Mouse (Mus musculus): Measurements from ENCODE around the gene Galnt10. TPM values are rescaled to one million over a fixed set of nuclear protein-coding genes. Genes with fewer than 3 reads are reported as not detected.
"Not testable (repeated sequence)": the region's sequence is repeated elsewhere in the genome, so short reads cannot be mapped to it uniquely, and the experiment has no call there.

Gene Galnt10
- polyA plus RNA-seq, 1 experiment, result 2.5 TPM

GRCm38 (mm10) chr11:57812212-57812611, 167.0 kb downstream of the Galnt10 start:
- H3K4me1 ChIP-seq (ENCODE audit: control insufficient read depth, insufficient read depth, insufficient read length, low read length), result no peaks in the 10 kb centered on the region
- H3K27ac ChIP-seq (replicated peaks; ENCODE audit: low read depth, low read length), result no peak overlapping the region
- H3K4me3 ChIP-seq (ENCODE audit: insufficient read depth, low read depth, low read length), result no peak overlapping the region

DNA sequence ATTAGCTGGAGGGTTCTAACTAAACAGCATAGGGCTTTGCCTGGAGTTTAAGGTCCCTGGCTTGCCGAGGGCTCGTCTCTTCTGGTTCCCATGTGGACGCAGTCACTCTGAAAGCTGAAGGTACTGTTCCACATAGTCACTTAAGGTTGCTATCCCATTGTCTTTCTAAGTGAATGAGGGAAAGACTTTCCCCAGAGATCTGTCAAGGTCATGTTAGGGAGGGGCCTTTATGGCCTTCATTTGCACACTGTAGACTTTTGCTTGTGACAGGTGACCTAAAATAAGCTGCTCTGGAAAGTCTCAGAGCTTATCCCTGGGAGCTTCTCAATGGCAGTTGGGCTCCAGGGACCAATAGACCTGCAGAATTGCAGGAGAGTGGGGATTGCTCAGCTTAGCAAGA, 168.4 kb downstream of the Galnt10 start:
- no peak overlapping the region for H3K27ac ChIP-seq (replicated peaks; ENCODE audit: low read depth, low read length)
- H3K4me1 ChIP-seq (ENCODE audit: control insufficient read depth, insufficient read depth, insufficient read length, low read length), result no peaks in the 10 kb centered on the region
- H3K4me3 ChIP-seq (ENCODE audit: insufficient read depth, low read depth, low read length), result no peak overlapping the region

- Histone ChIP-seq H3K27ac (replicated peaks; ENCODE audit: low read depth, low read length) (no peak overlapping the region), H3K4me1 (ENCODE audit: control insufficient read depth, insufficient read depth, insufficient read length, low read length) (no peaks in the 10 kb centered on the region), H3K4me3 (ENCODE audit: insufficient read depth, low read depth, low read length) (no peak overlapping the region)
Measured at GRCm38 (mm10) chr11:57818189-57818588, 172.9 kb downstream of the Galnt10 start.

DNA sequence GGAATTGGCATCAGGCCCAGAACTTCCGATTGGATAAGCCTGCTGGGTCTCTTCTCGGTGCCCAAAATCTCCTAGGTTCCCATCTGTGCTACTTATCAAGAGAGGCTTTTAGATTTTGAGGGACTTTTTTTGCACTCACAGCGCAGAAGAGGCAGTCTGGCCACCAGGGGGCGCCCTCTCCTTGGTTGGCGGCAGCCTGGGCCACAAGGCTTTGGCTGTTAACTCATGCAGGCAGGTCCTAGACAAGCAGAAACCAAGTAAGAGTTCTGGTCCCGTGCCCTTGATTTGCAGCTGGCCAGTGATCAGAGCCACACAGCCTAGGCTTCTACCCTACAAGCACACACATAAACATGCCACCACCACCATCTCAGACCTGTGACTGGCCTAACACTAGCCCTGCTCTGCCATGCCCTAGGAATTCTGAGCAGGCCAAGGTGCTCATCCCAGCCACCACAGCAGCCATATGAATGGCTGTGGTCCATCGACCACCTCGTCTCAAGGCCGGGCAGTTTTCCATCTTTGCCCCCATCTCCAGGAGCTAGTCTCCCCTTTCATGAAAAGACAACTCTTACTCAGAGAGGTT, 174.8 kb downstream of the Galnt10 start:
- Histone ChIP-seq H3K4me1 (ENCODE audit: control insufficient read depth, insufficient read depth, insufficient read length, low read length) (no peaks in the 10 kb centered on the region), H3K27ac (replicated peaks; ENCODE audit: low read depth, low read length) (no peak overlapping the region)

GRCm38 (mm10) chr11:57823159-57823558, 177.9 kb downstream of the Galnt10 start:
- not testable (repeated sequence) for H3K4me3 ChIP-seq (ENCODE audit: insufficient read depth, low read depth, low read length); H3K4me1 ChIP-seq (ENCODE audit: control insufficient read depth, insufficient read depth, insufficient read length, low read length); H3K27ac ChIP-seq (replicated peaks; ENCODE audit: low read depth, low read length)

More for the DNA sequence above, 174.8 kb downstream of the Galnt10 start:
- H3K4me3 ChIP-seq (ENCODE audit: insufficient read depth, low read depth, low read length), result no peak overlapping the region

DNA sequence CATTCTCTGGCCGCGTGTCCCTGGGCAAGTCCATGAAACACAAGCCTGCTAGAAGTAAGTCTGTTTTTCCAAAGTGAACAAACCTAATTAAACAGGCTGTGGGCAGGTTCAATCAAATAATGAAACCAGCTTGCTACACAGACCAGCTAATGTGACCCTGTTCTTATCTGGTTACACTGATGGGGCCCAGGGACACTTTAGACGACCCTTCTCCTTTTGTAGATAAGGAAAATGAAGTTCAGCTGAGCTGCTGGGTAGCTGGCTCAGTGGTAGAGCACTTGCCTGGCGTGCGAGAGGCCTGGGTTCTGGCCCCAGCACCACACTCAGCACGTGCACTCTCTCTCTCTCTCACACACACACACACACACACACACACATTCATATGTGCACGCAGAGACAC, 178.5 kb downstream of the Galnt10 start:
- H3K4me1 ChIP-seq (ENCODE audit: control insufficient read depth, insufficient read depth, insufficient read length, low read length), result peaks cover 3% of the 10 kb centered on the region; the same call in 1 of the 2 replicates
- no peak overlapping the region for H3K4me3 ChIP-seq (ENCODE audit: insufficient read depth, low read depth, low read length)
- no peak overlapping the region for H3K27ac ChIP-seq (replicated peaks; ENCODE audit: low read depth, low read length)

- not testable (repeated sequence) for H3K4me3 ChIP-seq (ENCODE audit: insufficient read depth, low read depth, low read length); H3K4me1 ChIP-seq (ENCODE audit: control insufficient read depth, insufficient read depth, insufficient read length, low read length); H3K27ac ChIP-seq (replicated peaks; ENCODE audit: low read depth, low read length)
Measured at GRCm38 (mm10) chr11:57825234-57825633, 180.0 kb downstream of the Galnt10 start.

- H3K4me1 ChIP-seq (ENCODE audit: control insufficient read depth, insufficient read depth, insufficient read length, low read length), result peaks cover 3% of the 10 kb centered on the region; the same call in 1 of the 2 replicates
- peak overlapping the region; percentile 46 for H3K4me3 ChIP-seq (ENCODE audit: insufficient read depth, low read depth, low read length)
- no peak overlapping the region for H3K27ac ChIP-seq (replicated peaks; ENCODE audit: low read depth, low read length)
Measured at GRCm38 (mm10) chr11:57827048-57827914, 182.0 kb downstream of the Galnt10 start.

- H3K4me1 ChIP-seq (ENCODE audit: control insufficient read depth, insufficient read depth, insufficient read length, low read length), result peaks cover 3% of the 10 kb centered on the region; the same call in 1 of the 2 replicates
- H3K27ac ChIP-seq (replicated peaks; ENCODE audit: low read depth, low read length), result no peak overlapping the region
- peak overlapping the region; percentile 46 for H3K4me3 ChIP-seq (ENCODE audit: insufficient read depth, low read depth, low read length)
Measured at GRCm38 (mm10) chr11:57827915-57828545, 182.8 kb downstream of the Galnt10 start.

GRCm38 (mm10) chr11:57828955-57829870, 184.0 kb downstream of the Galnt10 start:
- Histone ChIP-seq H3K27ac (replicated peaks; ENCODE audit: low read depth, low read length) (no peak overlapping the region), H3K4me3 (ENCODE audit: insufficient read depth, low read depth, low read length) (no peak overlapping the region; the same call in 1 of the 2 replicates), H3K4me1 (ENCODE audit: control insufficient read depth, insufficient read depth, insufficient read length, low read length) (peaks cover 3% of the 10 kb centered on the region; the same call in 1 of the 2 replicates)

- H3K27ac ChIP-seq (replicated peaks; ENCODE audit: low read depth, low read length), result no peak overlapping the region
- no peak overlapping the region for H3K4me3 ChIP-seq (ENCODE audit: insufficient read depth, low read depth, low read length)
- H3K4me1 ChIP-seq (ENCODE audit: control insufficient read depth, insufficient read depth, insufficient read length, low read length), result peaks cover 3% of the 10 kb centered on the region; the same call in 1 of the 2 replicates
Measured at GRCm38 (mm10) chr11:57829871-57830775, 184.9 kb downstream of the Galnt10 start.

- peaks cover 3% of the 10 kb centered on the region; the same call in 1 of the 2 replicates for H3K4me1 ChIP-seq (ENCODE audit: control insufficient read depth, insufficient read depth, insufficient read length, low read length)
- H3K27ac ChIP-seq (replicated peaks; ENCODE audit: low read depth, low read length), result no peak overlapping the region
- H3K4me3 ChIP-seq (ENCODE audit: insufficient read depth, low read depth, low read length), result no peak overlapping the region
Measured at GRCm38 (mm10) chr11:57831281-57831781, 186.1 kb downstream of the Galnt10 start.

GRCm38 (mm10) chr11:57831861-57832260, 186.6 kb downstream of the Galnt10 start:
- H3K27ac ChIP-seq (replicated peaks; ENCODE audit: low read depth, low read length), result no peak overlapping the region
- H3K4me3 ChIP-seq (ENCODE audit: insufficient read depth, low read depth, low read length), result no peak overlapping the region
- H3K4me1 ChIP-seq (ENCODE audit: control insufficient read depth, insufficient read depth, insufficient read length, low read length), result peaks cover 3% of the 10 kb centered on the region; the same call in 1 of the 2 replicates
